Mouse (Mus musculus) left cerebral cortex, adult 9 months (tissue): ENCODE data around the gene Ift43.
A peak's percentile ranks its signal among the peaks of the same experiment; 100 is the strongest.

Experiments used
- DNase-seq, 2 experiments: peaks; one replicate each; pipeline ENCODE4 v3.0.0; 2022; ENCODE audit warnings: low spot score in 2 of 2

Ift43 gene

GRCm38 (mm10) chr12:86082481-86083012, at the start of gene Ift43:
Gene Ift43, plus strand, starts transcription at chr12:86082541.
- peak in 1 of 2 experiments; percentile 83 for DNase-seq

- DNase-seq = no peak
Measured at GRCm38 (mm10) chr12:86035586-86035985, 46.8 kb upstream of the Ift43 start.

- no peak for DNase-seq
Measured at GRCm38 (mm10) chr12:86036368-86037166, 45.8 kb upstream of the Ift43 start.

GRCm38 (mm10) chr12:86037235-86037921, 45.0 kb upstream of the Ift43 start:
- no peak for DNase-seq

- DNase-seq = no peak
Measured at GRCm38 (mm10) chr12:86039078-86039477, 43.3 kb upstream of the Ift43 start.

- no peak for DNase-seq
Measured at GRCm38 (mm10) chr12:86039751-86040150, 42.6 kb upstream of the Ift43 start.

- DNase-seq = no peak
Measured at GRCm38 (mm10) chr12:86046141-86046540, 36.2 kb upstream of the Ift43 start.

DNA sequence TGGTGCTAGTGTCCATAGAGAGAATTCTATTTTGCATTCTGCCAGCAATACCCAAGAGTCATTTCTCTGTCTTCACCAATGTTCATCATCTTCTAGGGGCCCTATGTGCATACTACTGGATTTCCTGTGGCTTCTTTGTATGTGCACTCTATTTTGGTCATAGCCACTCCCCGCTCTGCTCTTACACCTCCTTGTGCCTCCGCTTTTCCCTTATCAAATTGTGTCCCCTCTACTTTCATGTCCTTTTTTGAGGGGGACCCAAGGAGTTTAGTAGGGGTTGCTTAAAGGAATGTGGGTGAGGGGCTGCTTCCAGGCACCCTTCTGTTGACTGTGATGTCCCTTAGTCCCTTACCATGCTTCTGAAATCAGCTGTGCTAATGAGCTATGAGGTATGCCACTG, 35.6 kb upstream of the Ift43 start:
- DNase-seq = no peak

GRCm38 (mm10) chr12:86047376-86047775, 35.0 kb upstream of the Ift43 start:
- no peak for DNase-seq

GRCm38 (mm10) chr12:86049813-86050212, 32.5 kb upstream of the Ift43 start:
- DNase-seq = no peak

DNA sequence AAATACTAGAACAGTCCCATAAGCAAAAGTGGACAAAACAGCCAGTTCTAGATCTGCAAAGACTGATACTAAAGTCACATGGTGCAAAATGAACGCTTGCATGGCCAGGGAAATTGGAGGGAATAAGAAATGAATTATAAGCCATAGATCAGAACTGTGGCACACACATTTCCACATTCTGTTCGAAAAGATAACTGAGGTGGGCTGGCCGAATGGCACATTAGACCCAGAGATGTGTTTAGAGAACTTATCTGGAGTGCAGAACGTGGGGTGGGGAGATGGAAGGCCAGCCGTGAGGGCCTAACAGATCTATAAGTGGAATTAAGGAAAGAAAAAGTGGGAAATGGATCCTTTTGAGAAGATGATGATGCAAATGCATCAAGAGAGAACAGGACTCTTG, 30.9 kb upstream of the Ift43 start:
- no peak for DNase-seq

DNA sequence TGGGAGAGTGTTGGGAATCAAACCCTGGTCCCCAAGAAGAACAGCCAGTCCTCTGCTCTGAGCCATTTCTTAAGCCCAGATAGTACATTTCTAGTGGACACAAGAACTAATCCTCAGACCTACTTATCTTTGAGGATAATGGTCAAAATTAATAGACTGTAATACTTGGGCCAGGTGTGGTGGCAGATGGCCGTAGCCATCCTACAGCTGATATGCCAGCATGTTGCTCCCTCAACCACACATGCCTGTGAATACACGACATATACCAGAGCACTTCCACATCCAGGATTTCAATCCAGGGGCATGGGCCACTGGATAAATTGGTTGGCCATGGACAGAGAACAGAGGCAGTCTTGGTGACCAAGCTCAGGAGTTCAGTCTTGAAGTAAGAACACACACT, 27.0 kb upstream of the Ift43 start:
- no peak for DNase-seq

DNA sequence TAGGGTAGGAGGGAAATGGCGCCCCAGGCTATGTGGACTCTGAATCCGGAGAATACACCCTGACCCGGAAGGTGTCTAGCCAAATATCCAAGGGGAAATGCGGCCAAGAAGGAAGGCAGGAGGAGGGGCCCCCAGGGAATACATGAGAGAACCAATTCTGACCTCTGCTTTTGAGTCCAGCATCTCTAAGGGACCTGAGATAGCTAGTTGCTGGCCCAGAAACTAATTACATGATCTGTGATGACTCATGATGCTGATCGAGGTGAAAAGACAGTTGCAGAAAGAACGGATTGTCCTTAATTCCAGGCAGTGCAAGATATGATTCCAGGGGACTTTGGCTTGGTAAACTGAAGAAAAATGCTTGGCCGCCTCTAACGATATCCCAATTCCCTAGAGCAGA, 25.4 kb upstream of the Ift43 start:
- no peak for DNase-seq

DNA sequence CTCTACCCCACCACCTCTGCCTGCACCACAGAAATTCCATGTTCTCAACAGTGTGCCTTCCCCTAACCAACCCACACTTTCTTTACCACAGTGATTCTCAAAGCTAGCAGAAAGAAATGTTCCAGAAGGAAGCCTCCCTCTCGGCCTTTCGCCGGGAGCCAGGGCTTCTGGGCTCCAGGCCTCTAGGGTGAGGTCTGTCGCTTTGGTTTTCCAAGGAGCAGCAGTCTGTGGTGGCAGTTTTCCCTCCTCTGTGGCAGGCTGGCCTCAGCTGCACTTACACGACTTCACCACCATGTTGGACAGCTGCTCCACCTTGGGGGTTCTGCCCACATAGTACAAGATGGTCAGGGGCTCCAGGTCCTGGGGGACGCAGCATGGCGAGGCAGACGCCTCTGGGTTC, 24.8 kb upstream of the Ift43 start:
- DNase-seq = no peak

- no peak for DNase-seq
Measured at GRCm38 (mm10) chr12:86059341-86059740, 23.0 kb upstream of the Ift43 start.

DNA sequence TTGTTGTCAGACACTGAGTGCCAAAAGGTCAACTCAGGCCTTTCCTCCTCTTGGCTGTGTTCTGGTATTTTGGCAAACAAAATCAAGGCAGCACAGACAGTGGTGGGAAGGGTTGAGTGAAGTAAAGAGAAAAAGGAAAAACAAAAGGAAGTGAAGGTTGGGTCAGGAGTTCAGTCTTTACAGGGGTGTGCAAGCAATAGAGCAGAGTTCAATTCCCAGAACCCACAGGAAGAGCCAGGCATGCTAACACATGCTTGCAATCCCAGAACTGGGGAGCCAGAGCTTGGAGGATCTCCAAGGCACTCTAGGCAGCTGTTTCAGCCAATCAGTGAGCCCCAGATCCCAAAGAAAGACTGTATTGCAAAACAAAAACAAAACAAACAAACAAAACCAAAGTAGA, 17.5 kb upstream of the Ift43 start:
- no peak for DNase-seq

GRCm38 (mm10) chr12:86071432-86071831, 10.9 kb upstream of the Ift43 start:
- DNase-seq = peak in 1 of 2 experiments; percentile 21

DNA sequence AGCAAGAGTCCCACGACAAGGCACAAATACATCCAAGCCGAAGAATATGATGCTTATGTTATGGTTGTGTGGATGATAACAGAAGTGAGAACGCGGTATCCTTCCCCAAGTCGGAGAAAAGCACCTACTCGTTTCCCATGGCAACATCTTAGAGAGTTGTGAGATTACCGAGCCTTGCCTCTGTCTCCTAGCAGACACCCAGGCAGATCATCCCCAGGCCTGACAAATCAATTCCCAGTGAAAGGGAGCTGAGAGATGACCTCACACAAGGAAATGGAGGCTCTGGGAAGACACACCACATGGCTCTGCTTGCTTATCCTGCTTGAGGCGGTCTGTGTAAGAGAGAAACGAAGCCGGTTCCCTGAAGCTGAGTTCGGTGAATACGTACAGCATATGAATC, 7.7 kb upstream of the Ift43 start:
- peak in 1 of 2 experiments; percentile 57 for DNase-seq

DNA sequence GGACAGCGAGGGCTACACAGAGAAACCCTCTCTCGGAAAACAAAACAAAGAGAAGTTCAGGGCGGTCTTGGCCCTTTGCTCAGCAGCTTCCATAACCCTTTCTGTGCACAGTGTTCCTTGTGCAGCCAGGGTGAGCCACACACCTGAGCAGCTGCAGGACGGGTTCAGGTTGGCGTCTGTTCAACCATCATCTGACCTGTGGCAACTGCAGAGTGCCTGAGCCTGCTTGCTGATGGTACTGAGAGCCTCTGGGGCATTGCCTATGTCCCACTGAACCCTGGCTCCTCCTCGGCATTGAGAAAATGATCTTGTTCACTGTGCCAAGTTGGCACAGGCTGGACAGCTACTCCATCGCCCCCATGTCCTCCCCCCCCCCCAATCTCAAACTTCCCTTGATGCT, 7.0 kb upstream of the Ift43 start:
- DNase-seq = no peak

DNA sequence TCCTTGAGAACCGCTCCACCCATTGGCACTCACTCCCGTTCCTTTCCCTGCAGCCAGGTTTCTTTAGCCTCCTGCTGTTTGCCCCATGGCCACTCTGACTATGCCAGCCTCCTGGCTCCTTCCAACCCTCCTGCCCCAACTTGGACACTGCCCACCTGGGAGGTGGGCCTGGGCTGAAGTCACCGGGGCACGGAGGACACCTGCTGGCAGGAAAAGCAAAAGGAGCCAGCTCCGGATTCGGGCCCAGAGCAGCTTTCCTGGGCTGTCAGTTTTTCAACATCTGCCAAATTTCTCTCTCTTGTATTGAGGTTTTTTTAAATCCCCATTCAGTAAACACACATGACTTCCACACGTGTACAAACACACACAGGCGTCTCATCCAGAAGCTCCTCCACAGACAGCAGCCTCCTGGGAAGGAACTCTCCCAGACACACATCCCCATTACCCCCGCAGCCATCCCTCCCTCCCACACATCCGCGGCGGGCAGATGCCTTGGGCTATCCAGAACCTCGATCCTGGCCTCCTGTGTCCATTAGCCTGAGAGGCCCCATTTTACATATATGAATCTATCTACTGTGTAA, 5.9 kb upstream of the Ift43 start:
- DNase-seq = peak in 1 of 2 experiments; percentile 48

DNA sequence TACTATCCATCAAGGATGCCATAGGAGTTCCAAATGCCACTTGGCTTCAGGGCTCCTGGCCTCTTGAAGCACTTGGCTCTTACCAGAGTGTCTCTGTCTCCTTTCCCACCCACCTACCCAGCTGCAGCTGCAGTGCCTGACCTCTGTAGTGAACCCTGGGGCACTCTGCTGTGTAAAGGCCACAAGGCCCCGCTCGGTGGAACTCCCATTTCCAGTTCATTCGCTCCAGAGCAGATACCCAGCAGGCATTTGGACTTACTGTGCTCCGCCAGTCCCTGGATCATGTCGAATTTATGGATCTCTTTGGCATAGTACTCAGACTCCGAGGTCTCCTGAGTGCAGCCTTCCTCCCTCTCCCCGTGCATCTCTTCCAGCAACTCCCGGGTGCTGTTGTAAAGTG, 5.0 kb upstream of the Ift43 start:
- DNase-seq = peak in 1 of 2 experiments; percentile 34

DNA sequence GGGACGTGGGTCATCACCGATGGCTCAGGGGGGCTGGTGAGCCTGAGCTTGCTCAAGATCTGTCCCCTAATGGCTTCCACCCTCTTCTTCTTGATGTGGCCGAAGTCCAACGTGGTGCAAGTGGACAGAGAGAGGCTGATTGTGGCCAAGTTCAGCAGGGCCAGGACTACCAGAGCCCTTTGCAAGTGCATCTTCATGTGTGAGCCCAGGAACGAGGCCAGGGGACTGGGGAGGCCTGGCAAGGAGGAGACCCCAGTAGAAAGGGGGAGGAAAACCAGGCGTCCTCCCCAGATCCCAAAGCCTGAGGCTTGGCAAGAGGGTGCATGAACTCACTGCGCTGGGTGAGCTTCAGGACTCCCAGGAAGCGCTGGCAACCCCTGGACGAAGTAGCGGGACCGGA, 4.6 kb upstream of the Ift43 start:
- DNase-seq = no peak

- DNase-seq = no peak
Measured at GRCm38 (mm10) chr12:86078176-86078552, 4.2 kb upstream of the Ift43 start.
